Mouse (Mus musculus): Measurements from ENCODE around the gene Ercc6. TPM values are rescaled to one million over a fixed set of nuclear protein-coding genes. Genes with fewer than 3 reads are reported as not detected.

The Ercc6 gene
- polyA plus RNA-seq, 1 experiment from 2014 or later, result 7.9 TPM

GRCm38 (mm10) chr14:32506329-32506728 lies 7.0 kb upstream of the Ercc6 start:
- H3K9ac ChIP-seq (ENCODE audit: low read length), result no peak overlapping the region
- no peak overlapping the region for H3K4me2 ChIP-seq (ENCODE audit: low read length)
- no peaks in the 10 kb centered on the region for H3K4me1 ChIP-seq (ENCODE audit: control insufficient read depth in 2 of 2, insufficient read depth in 2 of 2, low read length in 2 of 2)
- ATAC-seq (ENCODE audit: insufficient number of reproducible peaks, insufficient read depth, low FRiP score, low read depth), result no peak
- no peak overlapping the region for H3K27ac ChIP-seq (replicated peaks in 1 of 2; ENCODE audit: control insufficient read depth in 1 of 2, insufficient read depth in 1 of 2, low read depth in 2 of 2, low read length in 2 of 2)
- 81% methylated on average over 10 of the region's 10 CpGs for WGBS
- H3K9me3 ChIP-seq (ENCODE audit: control insufficient read depth, low read length), result no peaks in the 10 kb centered on the region
- H3K4me3 ChIP-seq (ENCODE audit: control insufficient read depth in 1 of 2, insufficient read depth in 1 of 2, low read depth in 1 of 2, low read length in 2 of 2), result no peak overlapping the region
- no peaks in the 10 kb centered on the region for H3K27me3 ChIP-seq (ENCODE audit: control insufficient read depth, insufficient read depth, low read length)
- no peaks in the 10 kb centered on the region for H3K36me3 ChIP-seq (ENCODE audit: control insufficient read depth, insufficient read depth, low read length)

- WGBS, result 85% methylated on average over 4 of the region's 4 CpGs
Measured at GRCm38 (mm10) chr14:32507216-32507615, 6.1 kb upstream of the Ercc6 start.

DNA sequence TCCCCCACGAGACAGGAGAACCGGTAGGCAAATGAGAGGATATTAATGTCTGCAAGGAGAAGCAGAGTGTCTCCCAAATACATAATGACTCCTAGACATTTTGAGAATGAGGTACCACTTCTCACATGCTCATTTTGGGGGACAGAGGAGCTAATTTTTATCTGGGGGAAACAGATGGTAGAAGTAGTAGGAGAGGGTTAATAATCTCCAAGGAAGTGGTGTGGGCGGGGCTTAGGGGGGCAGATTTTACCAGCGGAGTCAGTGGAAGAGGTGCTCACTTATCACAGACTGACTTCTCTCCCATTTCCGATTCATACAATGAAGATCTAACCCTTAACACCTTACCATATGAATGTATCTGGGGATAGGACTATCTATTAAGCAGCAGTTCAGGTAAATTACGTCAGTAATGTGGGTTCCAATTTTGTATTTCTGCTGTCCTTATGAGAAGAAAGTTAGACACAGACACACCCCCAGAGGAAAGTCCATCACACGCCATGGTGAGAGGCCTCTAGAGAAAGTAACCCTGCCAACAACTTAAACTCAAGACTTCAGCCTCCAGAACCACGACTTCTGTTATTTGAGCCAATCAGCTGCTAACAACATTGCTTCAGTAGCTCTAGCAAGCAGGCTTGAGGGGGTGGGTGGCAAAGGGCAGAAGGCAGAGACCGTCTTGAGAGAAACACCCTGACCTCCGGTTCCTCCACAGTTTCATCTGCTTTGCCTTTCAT lies 5.1 kb upstream of the Ercc6 start:
- no peak for ATAC-seq (ENCODE audit: insufficient number of reproducible peaks, insufficient read depth, low FRiP score, low read depth)
- Histone ChIP-seq H3K36me3 (ENCODE audit: control insufficient read depth, insufficient read depth, low read length) (no peaks in the 10 kb centered on the region), H3K27me3 (ENCODE audit: control insufficient read depth, insufficient read depth, low read length) (no peaks in the 10 kb centered on the region), H3K27ac (replicated peaks in 1 of 2; ENCODE audit: control insufficient read depth in 1 of 2, insufficient read depth in 1 of 2, low read depth in 2 of 2, low read length in 2 of 2) (no peak overlapping the region), H3K4me1 (ENCODE audit: control insufficient read depth in 2 of 2, insufficient read depth in 2 of 2, low read length in 2 of 2) (peaks cover 3% of the 10 kb centered on the region in 2 experiments; a peak in 2 of 4 replicates), H3K9me3 (ENCODE audit: control insufficient read depth, low read length) (no peaks in the 10 kb centered on the region), H3K4me3 (ENCODE audit: control insufficient read depth in 1 of 2, insufficient read depth in 1 of 2, low read depth in 1 of 2, low read length in 2 of 2) (no peak overlapping the region), H3K4me2 (ENCODE audit: low read length) (no peak overlapping the region), H3K9ac (ENCODE audit: low read length) (no peak overlapping the region)
- 48% methylated on average over 10 of the region's 10 CpGs for WGBS

More at GRCm38 (mm10) chr14:32507216-32507615, 6.1 kb upstream of the Ercc6 start:
- H3K36me3 ChIP-seq (ENCODE audit: control insufficient read depth, insufficient read depth, low read length), result no peaks in the 10 kb centered on the region
- ATAC-seq (ENCODE audit: insufficient number of reproducible peaks, insufficient read depth, low FRiP score, low read depth), result no peak
- no peak overlapping the region for H3K4me3 ChIP-seq (ENCODE audit: control insufficient read depth in 1 of 2, insufficient read depth in 1 of 2, low read depth in 1 of 2, low read length in 2 of 2)
- no peak overlapping the region for H3K9ac ChIP-seq (ENCODE audit: low read length)
- no peaks in the 10 kb centered on the region for H3K9me3 ChIP-seq (ENCODE audit: control insufficient read depth, low read length)
- H3K27me3 ChIP-seq (ENCODE audit: control insufficient read depth, insufficient read depth, low read length), result no peaks in the 10 kb centered on the region
- H3K27ac ChIP-seq (replicated peaks in 1 of 2; ENCODE audit: control insufficient read depth in 1 of 2, insufficient read depth in 1 of 2, low read depth in 2 of 2, low read length in 2 of 2), result no peak overlapping the region
- no peaks in the 10 kb centered on the region for H3K4me1 ChIP-seq (ENCODE audit: control insufficient read depth in 2 of 2, insufficient read depth in 2 of 2, low read length in 2 of 2)
- H3K4me2 ChIP-seq (ENCODE audit: low read length), result no peak overlapping the region

- no peak for ATAC-seq (ENCODE audit: insufficient number of reproducible peaks, insufficient read depth, low FRiP score, low read depth)
- Histone ChIP-seq H3K4me3 (ENCODE audit: control insufficient read depth in 1 of 2, insufficient read depth in 1 of 2, low read depth in 1 of 2, low read length in 2 of 2) (no peak overlapping the region), H3K27me3 (ENCODE audit: control insufficient read depth, insufficient read depth, low read length) (no peaks in the 10 kb centered on the region), H3K27ac (replicated peaks in 1 of 2; ENCODE audit: control insufficient read depth in 1 of 2, insufficient read depth in 1 of 2, low read depth in 2 of 2, low read length in 2 of 2) (no peak overlapping the region), H3K9ac (ENCODE audit: low read length) (no peak overlapping the region), H3K4me1 (ENCODE audit: control insufficient read depth in 2 of 2, insufficient read depth in 2 of 2, low read length in 2 of 2) (peaks cover 3 to 8% of the 10 kb centered on the region in 2 experiments; a peak in 3 of 4 replicates), H3K9me3 (ENCODE audit: control insufficient read depth, low read length) (no peaks in the 10 kb centered on the region), H3K4me2 (ENCODE audit: low read length) (no peak overlapping the region), H3K36me3 (ENCODE audit: control insufficient read depth, insufficient read depth, low read length) (no peaks in the 10 kb centered on the region)
- WGBS, result 72% methylated on average over 6 of the region's 6 CpGs
Measured at GRCm38 (mm10) chr14:32509443-32509961, 3.8 kb upstream of the Ercc6 start.

DNA sequence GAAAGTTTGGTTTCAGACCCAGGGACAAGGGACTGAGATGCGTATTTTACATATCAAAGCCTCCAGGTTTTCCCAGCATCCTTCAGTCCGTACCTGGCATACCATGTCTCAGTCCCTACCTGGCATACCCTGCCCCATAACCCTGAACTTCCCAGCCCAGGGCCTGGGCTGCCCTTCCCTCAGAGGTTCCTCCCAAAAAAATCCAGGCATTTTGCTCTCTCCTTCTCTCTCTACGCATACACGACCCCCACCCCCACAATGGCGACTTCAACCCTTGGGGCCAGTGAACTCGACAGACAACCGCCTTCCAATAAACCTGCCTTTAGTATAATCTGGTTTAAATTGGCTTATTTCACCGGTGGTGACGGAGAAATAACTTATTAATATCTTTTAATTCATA lies 409 bp upstream of the Ercc6 start:
- Histone ChIP-seq H3K9me3 (ENCODE audit: control insufficient read depth, low read length) (no peaks in the 10 kb centered on the region), H3K4me3 (ENCODE audit: control insufficient read depth in 1 of 2, insufficient read depth in 1 of 2, low read depth in 1 of 2, low read length in 2 of 2) (peak overlapping the region; percentile 71 to 76; a peak in 2 of 4 replicates), H3K4me2 (ENCODE audit: low read length) (peak overlapping the region; percentile 94), H3K4me1 (ENCODE audit: control insufficient read depth in 2 of 2, insufficient read depth in 2 of 2, low read length in 2 of 2) (peaks cover 6 to 8% of the 10 kb centered on the region in 2 experiments; a peak in 3 of 4 replicates), H3K9ac (ENCODE audit: low read length) (no peak overlapping the region), H3K27me3 (ENCODE audit: control insufficient read depth, insufficient read depth, low read length) (no peaks in the 10 kb centered on the region), H3K36me3 (ENCODE audit: control insufficient read depth, insufficient read depth, low read length) (peaks cover 14% of the 10 kb centered on the region), H3K27ac (replicated peaks in 1 of 2; ENCODE audit: control insufficient read depth in 1 of 2, insufficient read depth in 1 of 2, low read depth in 2 of 2, low read length in 2 of 2) (no peak overlapping the region)
- WGBS, result 43% methylated on average over 9 of the region's 9 CpGs
- no peak for ATAC-seq (ENCODE audit: insufficient number of reproducible peaks, insufficient read depth, low FRiP score, low read depth)

DNA sequence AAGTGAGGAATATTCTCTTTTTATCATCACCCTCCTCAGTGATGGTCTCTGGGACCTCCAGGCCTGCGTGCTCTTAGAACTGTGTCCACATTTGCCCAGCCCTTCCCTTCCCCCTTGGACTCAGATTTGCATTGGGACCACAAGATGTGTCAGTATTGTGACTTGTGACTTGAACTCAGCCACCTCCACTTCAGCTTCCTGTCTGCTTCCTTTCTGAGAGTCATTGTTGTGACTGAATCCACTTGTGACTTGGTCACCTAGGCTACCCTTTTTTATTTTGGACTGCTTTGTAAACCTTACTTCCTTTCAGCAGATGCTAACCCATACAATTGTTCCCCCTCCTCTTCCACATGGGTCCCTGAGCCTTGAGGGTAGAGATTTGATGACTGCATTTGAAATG lies 2.8 kb downstream of the Ercc6 start:
- Histone ChIP-seq H3K27ac (replicated peaks in 1 of 2; ENCODE audit: control insufficient read depth in 1 of 2, insufficient read depth in 1 of 2, low read depth in 2 of 2, low read length in 2 of 2) (no peak overlapping the region), H3K36me3 (ENCODE audit: control insufficient read depth, insufficient read depth, low read length) (peaks cover 44% of the 10 kb centered on the region), H3K4me2 (ENCODE audit: low read length) (no peak overlapping the region), H3K27me3 (ENCODE audit: control insufficient read depth, insufficient read depth, low read length) (no peaks in the 10 kb centered on the region), H3K9ac (ENCODE audit: low read length) (no peak overlapping the region), H3K9me3 (ENCODE audit: control insufficient read depth, low read length) (no peaks in the 10 kb centered on the region), H3K4me1 (ENCODE audit: control insufficient read depth in 2 of 2, insufficient read depth in 2 of 2, low read length in 2 of 2) (peaks cover 6 to 8% of the 10 kb centered on the region in 2 experiments; a peak in 3 of 4 replicates), H3K4me3 (ENCODE audit: control insufficient read depth in 1 of 2, insufficient read depth in 1 of 2, low read depth in 1 of 2, low read length in 2 of 2) (no peak overlapping the region)
- no peak for ATAC-seq (ENCODE audit: insufficient number of reproducible peaks, insufficient read depth, low FRiP score, low read depth)
- 91% methylated on average over 1 of the region's 1 CpGs for WGBS

DNA sequence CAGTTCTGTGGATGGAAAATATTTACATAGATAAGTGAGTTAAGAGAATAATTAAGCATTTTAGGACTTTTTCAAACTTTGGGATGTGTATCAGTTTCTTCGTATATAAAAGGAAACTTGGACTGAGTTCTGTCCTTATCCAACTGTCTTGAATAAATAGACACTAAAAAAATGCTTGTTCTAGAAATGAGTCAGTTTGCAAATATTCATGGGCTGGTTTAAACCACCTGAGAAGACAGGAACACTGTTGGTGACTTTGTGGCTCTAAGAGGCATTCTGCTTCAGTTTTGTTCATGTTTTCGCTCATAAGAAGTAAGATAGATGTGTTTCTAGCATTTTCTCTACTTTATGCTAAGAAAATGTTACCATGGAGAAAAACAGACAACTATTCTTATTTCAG lies 5.2 kb downstream of the Ercc6 start:
- Histone ChIP-seq H3K9me3 (ENCODE audit: control insufficient read depth, low read length) (no peaks in the 10 kb centered on the region), H3K4me1 (ENCODE audit: control insufficient read depth in 2 of 2, insufficient read depth in 2 of 2, low read length in 2 of 2) (peaks cover 3 to 8% of the 10 kb centered on the region in 2 experiments; a peak in 3 of 4 replicates), H3K4me2 (ENCODE audit: low read length) (no peak overlapping the region), H3K9ac (ENCODE audit: low read length) (no peak overlapping the region), H3K4me3 (ENCODE audit: control insufficient read depth in 1 of 2, insufficient read depth in 1 of 2, low read depth in 1 of 2, low read length in 2 of 2) (no peak overlapping the region), H3K27ac (replicated peaks in 1 of 2; ENCODE audit: control insufficient read depth in 1 of 2, insufficient read depth in 1 of 2, low read depth in 2 of 2, low read length in 2 of 2) (no peak overlapping the region), H3K36me3 (ENCODE audit: control insufficient read depth, insufficient read depth, low read length) (peaks cover 59% of the 10 kb centered on the region), H3K27me3 (ENCODE audit: control insufficient read depth, insufficient read depth, low read length) (no peaks in the 10 kb centered on the region)
- WGBS, result 93% methylated on average over 2 of the region's 2 CpGs
- no peak for ATAC-seq (ENCODE audit: insufficient number of reproducible peaks, insufficient read depth, low FRiP score, low read depth)

All from heart, embryonic 14.5 days (tissue).